Mouse (Mus musculus) small intestine, adult 2 months (tissue): ENCODE data around the gene Cnmd. TPM values are rescaled to one million over a fixed set of nuclear protein-coding genes. Genes with fewer than 3 reads are reported as not detected.

Source experiments
- H3K27ac ChIP-seq: fragments of 200-500 bp; 2 replicates; pipeline ENCODE4 v1.5.1; 2012; ENCODE audit warnings: low read depth, low read length, control low read depth, inconsistent platforms; ENCODE audit not compliant: insufficient read depth
- H3K27me3 ChIP-seq: fragments of 200-500 bp; 2 replicates; pipeline ENCODE4 v1.6.1; 2012; ENCODE audit warnings: mild to moderate bottlenecking, moderate library complexity, low read length, inconsistent platforms; ENCODE audit not compliant: control insufficient read depth, insufficient read depth
- H3K36me3 ChIP-seq: fragments of 200-500 bp; 2 replicates; pipeline ENCODE4 v1.6.1; 2012; ENCODE audit warnings: mild to moderate bottlenecking, low read length, control low read depth, inconsistent platforms; ENCODE audit not compliant: control insufficient read depth, insufficient read depth
- H3K4me1 ChIP-seq: fragments of 200-500 bp; 2 replicates; pipeline ENCODE4 v1.6.1; 2012; ENCODE audit warnings: low read length, inconsistent platforms, mixed read lengths; ENCODE audit not compliant: control insufficient read depth, insufficient read depth, insufficient read length
- H3K4me3 ChIP-seq: fragments of 200-500 bp; 2 replicates; pipeline ENCODE4 v1.5.1; 2012; ENCODE audit warnings: low read depth, mild to moderate bottlenecking, control low read depth, inconsistent platforms, low read length, moderate library complexity
- CTCF ChIP-seq: fragments of 200-500 bp; IDR thresholded peaks from 2 replicates; pipeline ENCODE4 v1.5.1; 2012; ENCODE audit warnings: low read depth, mild to moderate bottlenecking, control low read depth, inconsistent platforms, low read length, moderate library complexity, mixed read lengths; ENCODE audit not compliant: insufficient replicate concordance, insufficient read length; ENCODE audit errors: extremely low read depth
- POLR2A ChIP-seq: fragments of 200-500 bp; IDR thresholded peaks from 2 replicates; pipeline ENCODE4 v1.6.1; 2012; ENCODE audit warnings: low read depth, mild to moderate bottlenecking, control low read depth, inconsistent platforms, low read length, moderate library complexity
- WGBS: fragments of 180-500 bp; shearing (Covaris S2); methylation state at CpG from one replicate; pipeline ENCODE4 v1.1.7; 2018; 5-methylcytosine and 5-hydroxymethylcytosine counted together
- polyA plus RNA-seq: library from polyadenylated mRNA; depleted of rRNA; stranded (reverse); fragments of >200 nt; gene quantifications from 2 replicates; pipeline ENCODE4 v1.2.3, GENCODE M21; 2012

Gene Cnmd
- polyA plus RNA-seq, 1 experiment = not detected

GRCm38 (mm10) chr14:79680652-79681051, 18.7 kb upstream of the Cnmd start:
- H3K4me3 ChIP-seq = no peak overlapping the region
- no peaks in the 10 kb centered on the region for H3K36me3 ChIP-seq
- H3K27me3 ChIP-seq = no peaks in the 10 kb centered on the region
- H3K27ac ChIP-seq = no peak overlapping the region
- 60% methylated on average over 5 of the region's 5 CpGs for WGBS
- TF ChIP-seq POLR2A (no peak), CTCF (no peak)
- H3K4me1 ChIP-seq = no peaks in the 10 kb centered on the region

DNA sequence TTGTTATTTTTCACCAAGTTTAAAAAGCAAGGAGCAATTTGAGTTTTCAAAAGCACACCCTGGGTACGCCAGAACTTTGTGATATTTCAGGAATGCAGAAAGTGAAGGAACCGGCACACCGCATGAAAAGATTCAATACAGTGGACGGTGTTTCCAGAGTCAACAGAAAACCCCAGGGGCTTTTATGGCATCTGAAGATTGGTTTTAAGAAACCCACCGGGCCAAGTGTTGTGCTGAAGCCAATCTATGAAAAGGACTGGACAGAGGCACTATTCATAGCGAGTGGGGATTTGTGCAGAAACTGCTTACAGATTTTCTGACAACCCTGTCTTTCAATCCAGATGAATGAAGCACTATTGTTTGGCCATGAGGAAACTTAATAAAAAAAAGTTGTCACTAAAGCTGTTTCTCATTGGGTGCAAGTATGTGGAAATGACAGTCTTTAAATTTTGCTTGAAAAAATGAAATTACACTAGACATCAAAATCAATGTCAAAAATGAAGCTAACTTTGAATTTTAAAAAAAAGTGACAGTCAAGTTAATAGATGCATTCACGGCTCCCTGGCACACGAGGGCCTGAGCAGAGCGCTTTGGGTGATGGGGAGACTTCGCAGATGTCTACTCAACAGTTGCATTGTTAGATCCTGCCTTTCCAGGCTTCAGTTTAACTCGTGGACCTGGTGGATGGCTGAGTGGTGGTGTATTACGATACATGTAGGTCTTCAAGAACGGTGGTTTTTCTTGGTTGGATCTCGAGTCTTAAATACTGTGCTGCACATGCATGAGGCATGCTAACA, 16.1 kb upstream of the Cnmd start:
- TF ChIP-seq CTCF (no peak), POLR2A (no peak)
- Histone ChIP-seq H3K27ac (no peak overlapping the region), H3K27me3 (no peaks in the 10 kb centered on the region), H3K4me3 (no peak overlapping the region), H3K4me1 (no peaks in the 10 kb centered on the region), H3K36me3 (no peaks in the 10 kb centered on the region)
- 68% methylated on average over 14 of the region's 14 CpGs for WGBS

GRCm38 (mm10) chr14:79677108-79677753, 15.3 kb upstream of the Cnmd start:
- Histone ChIP-seq H3K27ac (no peak overlapping the region), H3K4me1 (no peaks in the 10 kb centered on the region), H3K36me3 (no peaks in the 10 kb centered on the region), H3K4me3 (no peak overlapping the region), H3K27me3 (no peaks in the 10 kb centered on the region)
- WGBS = 59% methylated on average over 15 of the region's 15 CpGs
- no peak for TF ChIP-seq POLR2A

DNA sequence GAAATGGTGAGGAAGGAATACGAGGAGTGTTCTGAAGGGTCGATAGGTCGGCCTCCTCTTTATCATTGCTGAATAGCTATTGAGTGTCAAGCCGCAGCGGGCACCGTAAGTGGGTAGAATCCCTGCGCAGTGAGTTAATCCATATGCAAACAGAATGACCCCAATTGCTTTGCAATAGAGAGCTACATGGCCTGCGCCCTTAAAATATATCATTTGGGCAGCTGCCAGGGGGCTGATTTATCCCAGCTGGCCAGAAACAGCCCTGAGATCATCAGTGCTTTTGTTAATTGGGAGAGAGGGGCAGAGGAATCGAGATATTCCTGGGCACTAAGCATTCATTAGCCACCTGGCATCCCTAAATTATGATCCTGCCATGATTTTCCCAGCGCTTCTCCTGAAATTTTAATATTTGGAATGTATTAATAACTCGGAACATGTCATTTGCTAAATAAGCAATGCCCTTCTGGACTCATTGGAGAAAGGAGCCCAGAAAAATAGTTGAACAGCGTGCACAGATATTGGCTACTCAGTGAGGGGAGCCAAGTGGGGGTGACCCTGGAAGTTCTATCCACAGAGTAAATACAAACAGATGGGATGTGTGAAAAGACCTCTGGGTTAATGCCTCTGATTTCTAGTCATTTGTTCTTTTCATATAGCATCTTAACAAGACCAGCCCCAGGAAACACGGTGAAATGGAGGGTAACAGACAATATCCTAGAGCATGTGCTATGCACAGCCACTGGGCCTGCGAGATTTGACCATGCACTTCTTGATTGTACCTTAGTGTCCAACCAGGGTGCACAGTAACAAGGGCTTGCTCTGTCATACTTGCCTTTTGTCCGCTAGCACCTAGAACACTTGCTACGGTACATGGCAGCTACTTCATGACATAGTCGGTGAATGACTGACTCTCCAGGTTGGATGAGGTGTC, 11.4 kb upstream of the Cnmd start:
- H3K27ac ChIP-seq = no peak overlapping the region
- WGBS = 54% methylated on average over 17 of the region's 17 CpGs
- TF ChIP-seq POLR2A (no peak), CTCF (no peak)
- H3K4me3 ChIP-seq = no peak overlapping the region
- no peaks in the 10 kb centered on the region for H3K27me3 ChIP-seq
- H3K4me1 ChIP-seq = no peaks in the 10 kb centered on the region
- no peaks in the 10 kb centered on the region for H3K36me3 ChIP-seq

GRCm38 (mm10) chr14:79672567-79672966, 10.6 kb upstream of the Cnmd start:
- no peak overlapping the region for H3K4me3 ChIP-seq
- H3K27ac ChIP-seq = no peak overlapping the region
- H3K4me1 ChIP-seq = no peaks in the 10 kb centered on the region
- H3K27me3 ChIP-seq = no peaks in the 10 kb centered on the region
- WGBS = 84% methylated on average over 5 of the region's 5 CpGs
- TF ChIP-seq CTCF = no peak
- no peak for TF ChIP-seq POLR2A
- no peaks in the 10 kb centered on the region for H3K36me3 ChIP-seq

DNA sequence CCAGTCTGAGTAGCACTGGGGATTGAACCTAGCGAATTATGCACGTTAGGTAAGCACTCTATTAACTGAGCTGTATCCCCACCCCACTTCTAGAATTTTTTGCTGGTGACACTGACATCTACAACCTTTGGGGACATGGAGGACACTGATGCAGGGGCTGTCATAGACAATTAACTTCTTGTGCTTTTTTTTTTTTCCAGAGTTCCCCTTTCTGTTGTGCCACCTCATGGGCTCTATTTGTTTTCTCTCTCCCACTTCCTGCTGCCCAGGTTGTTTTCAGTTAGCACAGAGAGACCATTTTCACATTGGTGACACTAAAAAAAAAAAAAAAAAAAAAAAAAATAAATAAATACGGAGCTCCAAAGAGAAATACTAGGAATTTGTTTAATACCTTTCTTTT, 9.0 kb upstream of the Cnmd start:
- H3K27me3 ChIP-seq = no peaks in the 10 kb centered on the region
- WGBS = 77% methylated on average over 3 of the region's 3 CpGs
- TF ChIP-seq CTCF (no peak), POLR2A (no peak)
- H3K4me1 ChIP-seq = no peaks in the 10 kb centered on the region
- H3K27ac ChIP-seq = no peak overlapping the region
- no peaks in the 10 kb centered on the region for H3K36me3 ChIP-seq
- no peak overlapping the region for H3K4me3 ChIP-seq
